Mouse (Mus musculus): ENCODE data around the gene Plekha4.

Plekha4 gene

GRCm38 (mm10) chr7:45568601-45569473 is 42.7 kb downstream of the Plekha4 start:
- no peak for DNase-seq (ENCODE audit: low read depth)

- peak; percentile 85 for DNase-seq (ENCODE audit: low read depth)
Measured at GRCm38 (mm10) chr7:45570103-45570741, 44.1 kb downstream of the Plekha4 start, which contains the start of gene Bcat2. TSS of gene Bcat2 (plus strand) at chr7:45570153.

GRCm38 (mm10) chr7:45571966-45572365 is 45.8 kb downstream of the Plekha4 start:
- peak; percentile 36 for DNase-seq (ENCODE audit: low read depth)

GRCm38 (mm10) chr7:45573954-45574353 is 47.8 kb downstream of the Plekha4 start:
- DNase-seq (ENCODE audit: low read depth), result no peak

GRCm38 (mm10) chr7:45574472-45575379 is 48.6 kb downstream of the Plekha4 start:
- DNase-seq (ENCODE audit: low read depth), result no peak

- no peak for DNase-seq (ENCODE audit: low read depth)
Measured at GRCm38 (mm10) chr7:45585923-45586322, 59.8 kb downstream of the Plekha4 start.

GRCm38 (mm10) chr7:45587631-45588592 is 61.8 kb downstream of the Plekha4 start:
- no peak for DNase-seq (ENCODE audit: low read depth)

- peak; percentile 98 for DNase-seq (ENCODE audit: low read depth)
Measured at GRCm38 (mm10) chr7:45589173-45589572, 63.0 kb downstream of the Plekha4 start.

- no peak for DNase-seq (ENCODE audit: low read depth)
Measured at GRCm38 (mm10) chr7:45589898-45590297, 63.8 kb downstream of the Plekha4 start.

GRCm38 (mm10) chr7:45590874-45591273 is 64.7 kb downstream of the Plekha4 start:
- peak; percentile 66 for DNase-seq (ENCODE audit: low read depth)

GRCm38 (mm10) chr7:45591880-45592279 is 65.8 kb downstream of the Plekha4 start:
- no peak for DNase-seq (ENCODE audit: low read depth)

GRCm38 (mm10) chr7:45593118-45593815 is 67.1 kb downstream of the Plekha4 start:
- peak; percentile 96 for DNase-seq (ENCODE audit: low read depth)

GRCm38 (mm10) chr7:45595176-45595575 is 69.0 kb downstream of the Plekha4 start:
- no peak for DNase-seq (ENCODE audit: low read depth)

- peak; percentile 63 for DNase-seq (ENCODE audit: low read depth)
Measured at GRCm38 (mm10) chr7:45596107-45596506, 70.0 kb downstream of the Plekha4 start.

GRCm38 (mm10) chr7:45597013-45597412 is 70.9 kb downstream of the Plekha4 start:
- DNase-seq (ENCODE audit: low read depth), result no peak

- DNase-seq (ENCODE audit: low read depth), result no peak
Measured at GRCm38 (mm10) chr7:45597527-45597926, 71.4 kb downstream of the Plekha4 start.

GRCm38 (mm10) chr7:45598960-45599879 is 73.1 kb downstream of the Plekha4 start:
- no peak for DNase-seq (ENCODE audit: low read depth)

Measured in 416B (cell line).